Comparison of ENCODE assay signal across 8 mouse cellular contexts in the genomic region with DNA sequence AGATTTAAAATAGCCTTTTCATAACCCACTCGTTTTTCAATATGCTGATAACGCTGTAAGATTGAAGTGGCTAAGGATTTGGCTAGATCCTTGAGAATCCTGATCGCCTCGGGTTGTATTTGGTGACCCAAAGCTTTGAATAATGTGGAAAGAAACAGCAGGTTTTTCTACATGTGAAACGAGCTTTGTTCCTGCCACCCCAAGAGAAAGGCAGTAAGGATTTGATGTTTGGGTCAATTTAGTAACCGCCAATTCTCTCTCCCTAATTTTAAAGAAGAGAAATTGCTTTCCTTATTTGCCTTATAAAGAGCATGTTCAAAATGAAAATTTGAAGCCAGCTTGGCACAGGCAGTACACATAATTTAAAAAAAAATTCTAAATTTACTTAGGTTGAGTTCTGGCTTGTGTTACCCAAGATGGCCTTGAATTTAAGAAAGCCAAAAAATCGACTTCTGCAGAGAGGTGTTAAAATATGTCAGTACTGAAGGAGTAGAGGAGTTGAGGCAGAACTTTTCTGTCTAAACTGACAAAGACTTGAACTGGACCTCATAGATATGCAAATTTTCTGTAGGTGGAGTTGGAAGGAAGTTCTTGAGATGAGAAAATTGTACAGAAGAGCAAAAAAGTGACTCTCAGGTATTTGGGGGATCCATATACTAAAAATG. TPM values are rescaled to one million over a fixed set of nuclear protein-coding genes. Genes with fewer than 3 reads are reported as not detected.
A peak's percentile ranks its signal among the peaks of the same experiment; 100 is the strongest.
DNase-seq lines count a peak whose midpoint lies in the region; ATAC-seq and TF ChIP-seq lines count a peak whose summit lies in the region.

No protein-coding gene starts in this region.

- peak overlapping the region; percentile 88 for H3K27ac ChIP-seq in lung, embryonic 14.5 days (ENCODE audit: low read depth)
- peak overlapping the region; percentile 82 for H3K27ac ChIP-seq in cortical plate, adult 2 months (ENCODE audit: insufficient read depth, low read length)
- peak overlapping the region; percentile 89 for H3K27ac ChIP-seq in intestine, embryonic 14.5 days (ENCODE audit: low read depth)
- peak overlapping the region; percentile 90 for H3K27ac ChIP-seq in neural tube, embryonic 15.5 days (replicated peaks)

- peaks cover 3% of the 10 kb centered on the region; the same call in 1 of the 2 replicates for H3K36me3 ChIP-seq in lung, embryonic 14.5 days (ENCODE audit: insufficient read depth)
- H3K36me3 ChIP-seq in intestine, embryonic 14.5 days (ENCODE audit: control insufficient read depth, insufficient read depth, low read length): no peaks in the 10 kb centered on the region
- no peaks in the 10 kb centered on the region for H3K36me3 ChIP-seq in neural tube, embryonic 15.5 days

- H3K9me3 ChIP-seq in lung, embryonic 14.5 days (ENCODE audit: low read depth, low read length): no peaks in the 10 kb centered on the region
- H3K9me3 ChIP-seq in intestine, embryonic 14.5 days (ENCODE audit: control insufficient read depth, low read length): no peaks in the 10 kb centered on the region
- no peaks in the 10 kb centered on the region for H3K9me3 ChIP-seq in neural tube, embryonic 15.5 days (replicated peaks)

- peak overlapping the region; percentile 63 for H3K4me2 ChIP-seq in lung, embryonic 14.5 days
- H3K4me2 ChIP-seq in intestine, embryonic 14.5 days (ENCODE audit: low read length): peak overlapping the region; percentile 54
- peak overlapping the region; percentile 60 for H3K4me2 ChIP-seq in neural tube, embryonic 15.5 days

- peak; percentile 40 for DNase-seq in lung, embryonic 14.5 days
- DNase-seq in lung, postnatal 25 days (ENCODE audit: low spot score): no peak
- no peak for DNase-seq in intestine, embryonic 14.5 days (ENCODE audit: low spot score)
- no peak for DNase-seq in adrenal gland, postnatal 4 days (ENCODE audit: low spot score in 2 of 2)
- DNase-seq in cerebellum, adult 11 months: no peak

- H3K27me3 ChIP-seq in lung, embryonic 14.5 days (ENCODE audit: insufficient read depth, low read length): no peaks in the 10 kb centered on the region
- H3K27me3 ChIP-seq in intestine, embryonic 14.5 days (replicated peaks; ENCODE audit: control insufficient read depth, insufficient read depth, low read length): no peaks in the 10 kb centered on the region
- no peaks in the 10 kb centered on the region for H3K27me3 ChIP-seq in neural tube, embryonic 15.5 days (replicated peaks)

- TF ChIP-seq POLR2A in cortical plate, adult 2 months (IDR thresholded peaks at IDR 0.05; ENCODE audit: extremely low read depth, insufficient read depth, low read length): no peak

- no peak for ATAC-seq in lung, embryonic 14.5 days (ENCODE audit: insufficient read depth)
- no peak for ATAC-seq in intestine, embryonic 14.5 days (replicated peaks; ENCODE audit: low FRiP score, low TSS enrichment, low read depth)
- ATAC-seq in neural tube, embryonic 15.5 days (ENCODE audit: low FRiP score): no peak
- no peak for ATAC-seq in inflammation-experienced regulatory T-cells, adult 6 months

- peak overlapping the region; percentile 86 for H3K4me3 ChIP-seq in lung, embryonic 14.5 days (ENCODE audit: low read depth, low read length)
- H3K4me3 ChIP-seq in cortical plate, adult 2 months (ENCODE audit: insufficient read depth, low read length): peak overlapping the region; percentile 62
- H3K4me3 ChIP-seq in intestine, embryonic 14.5 days (ENCODE audit: low read depth, low read length): peak overlapping the region; percentile 98
- peak overlapping the region; percentile 99 for H3K4me3 ChIP-seq in neural tube, embryonic 15.5 days (replicated peaks)

- H3K4me1 ChIP-seq in lung, embryonic 14.5 days (ENCODE audit: insufficient read depth): peaks cover 14% of the 10 kb centered on the region
- H3K4me1 ChIP-seq in cortical plate, adult 2 months (ENCODE audit: control insufficient read depth, insufficient read depth, low read length): peaks cover 5% of the 10 kb centered on the region; the same call in 1 of the 2 replicates
- peaks cover 20% of the 10 kb centered on the region for H3K4me1 ChIP-seq in intestine, embryonic 14.5 days (replicated peaks; ENCODE audit: control insufficient read depth, insufficient read depth, low read length)
- peaks cover 37% of the 10 kb centered on the region for H3K4me1 ChIP-seq in neural tube, embryonic 15.5 days

- no peak for TF ChIP-seq CTCF in lung, embryonic 14.5 days (IDR thresholded peaks at IDR 0.05; ENCODE audit: low read depth)
- no peak for TF ChIP-seq CTCF in cortical plate, adult 2 months (IDR thresholded peaks at IDR 0.05; ENCODE audit: extremely low read depth, insufficient read depth, low read length)

- 2% methylated on average over 7 of the region's 7 CpGs for WGBS in lung, embryonic 14.5 days
- 5% methylated on average over 7 of the region's 7 CpGs for WGBS in intestine, embryonic 14.5 days
- WGBS in neural tube, embryonic 15.5 days: 5% methylated on average over 7 of the region's 7 CpGs

- peak overlapping the region; percentile 83 for H3K9ac ChIP-seq in lung, embryonic 14.5 days
- peak overlapping the region; percentile 79 for H3K9ac ChIP-seq in intestine, embryonic 14.5 days (ENCODE audit: low read length)
- H3K9ac ChIP-seq in neural tube, embryonic 15.5 days (replicated peaks): peak overlapping the region; percentile 74

RNA-seq across cellular contexts. Expression of a gene that starts 1.0 kb away (rescaled TPM):
- polyA plus RNA-seq in lung, embryonic 14.5 days (2014; fragmentation: Nextera tagmentation; extraction: Ambion mirVana): 269 and 282 TPM in 2 replicates
- polyA plus RNA-seq in cortical plate, adult 2 months (2012; rRNA removed): 229 and 257 TPM in 2 replicates
- polyA plus RNA-seq in intestine, embryonic 14.5 days (2014; fragmentation: Nextera tagmentation; extraction: Ambion mirVana): 246 and 259 TPM in 2 replicates
- polyA plus RNA-seq in neural tube, embryonic 15.5 days (2015; fragmentation: Nextera tagmentation; extraction: Ambion mirVana): 289 and 305 TPM in 2 replicates
- 100 to 1,000 TPM; 444 to 454 TPM for total RNA-seq in adrenal gland, postnatal 4 days (2021)
- 100 to 1,000 TPM; 189 to 258 (median 196) TPM for polyA plus RNA-seq in inflammation-experienced regulatory T-cells, adult 6 months (2017; shearing (Covaris generic))

RNA-seq across cellular contexts. Expression of a gene that starts 27.8 kb away (rescaled TPM):
- 0.37 and 0.66 TPM in 2 replicates for polyA plus RNA-seq in lung, embryonic 14.5 days (2014; fragmentation: Nextera tagmentation; extraction: Ambion mirVana)
- polyA plus RNA-seq in cortical plate, adult 2 months (2012; rRNA removed): 0.53 and 0.71 TPM in 2 replicates
- 0.27 TPM in 2 replicates for polyA plus RNA-seq in intestine, embryonic 14.5 days (2014; fragmentation: Nextera tagmentation; extraction: Ambion mirVana)
- polyA plus RNA-seq in neural tube, embryonic 15.5 days (2015; fragmentation: Nextera tagmentation; extraction: Ambion mirVana): 0.55 and 1.8 TPM in 2 replicates
- total RNA-seq in adrenal gland, postnatal 4 days (2021): not detected
- not detected for polyA plus RNA-seq in inflammation-experienced regulatory T-cells, adult 6 months (2017; shearing (Covaris generic))

RNA-seq across cellular contexts. Expression of a gene that starts 34.3 kb away (rescaled TPM):
- 11.1 and 11.5 TPM in 2 replicates for polyA plus RNA-seq in lung, embryonic 14.5 days (2014; fragmentation: Nextera tagmentation; extraction: Ambion mirVana)
- polyA plus RNA-seq in cortical plate, adult 2 months (2012; rRNA removed): 5.7 and 6.3 TPM in 2 replicates
- polyA plus RNA-seq in intestine, embryonic 14.5 days (2014; fragmentation: Nextera tagmentation; extraction: Ambion mirVana): 8.5 and 9.1 TPM in 2 replicates
- polyA plus RNA-seq in neural tube, embryonic 15.5 days (2015; fragmentation: Nextera tagmentation; extraction: Ambion mirVana): 2.5 and 2.6 TPM in 2 replicates
- total RNA-seq in adrenal gland, postnatal 4 days (2021): 10 to 100 TPM; 34.4 to 36.7 TPM
- 1 to 10 TPM; 2.9 to 4.9 (median 4.8) TPM for polyA plus RNA-seq in inflammation-experienced regulatory T-cells, adult 6 months (2017; shearing (Covaris generic))

RNA-seq across cellular contexts. Expression of a gene that starts 50.4 kb away (rescaled TPM):
- 573 and 582 TPM in 2 replicates for polyA plus RNA-seq in lung, embryonic 14.5 days (2014; fragmentation: Nextera tagmentation; extraction: Ambion mirVana)
- 227 and 311 TPM in 2 replicates for polyA plus RNA-seq in cortical plate, adult 2 months (2012; rRNA removed)
- polyA plus RNA-seq in intestine, embryonic 14.5 days (2014; fragmentation: Nextera tagmentation; extraction: Ambion mirVana): 411 and 475 TPM in 2 replicates
- 390 and 401 TPM in 2 replicates for polyA plus RNA-seq in neural tube, embryonic 15.5 days (2015; fragmentation: Nextera tagmentation; extraction: Ambion mirVana)
- 100 to 1,000 TPM; 380 to 474 TPM for total RNA-seq in adrenal gland, postnatal 4 days (2021)
- polyA plus RNA-seq in inflammation-experienced regulatory T-cells, adult 6 months (2017; shearing (Covaris generic)): 100 to 1,000 TPM; 155 to 240 (median 214) TPM
